Mouse (Mus musculus) gastrocnemius, adult 8-10 months (tissue): Measurements from ENCODE around the gene Pfdn4. TPM values are rescaled to one million over a fixed set of nuclear protein-coding genes. Genes with fewer than 3 reads are reported as not detected.

Source experiments
- DNase-seq, 2 experiments: peaks; one replicate each; pipeline ENCODE4 v3.0.0; 2022; ENCODE audit warnings: low spot score in 2 of 2
- total RNA-seq, 4 experiments: library from RNA; stranded (reverse); gene quantifications; 2 replicates each; pipeline ENCODE4 v1.2.4; 2022

The Pfdn4 gene
- total RNA-seq, 4 experiments from 2014 or later = 8.3 to 15.2 (median 10.4) TPM

DNA sequence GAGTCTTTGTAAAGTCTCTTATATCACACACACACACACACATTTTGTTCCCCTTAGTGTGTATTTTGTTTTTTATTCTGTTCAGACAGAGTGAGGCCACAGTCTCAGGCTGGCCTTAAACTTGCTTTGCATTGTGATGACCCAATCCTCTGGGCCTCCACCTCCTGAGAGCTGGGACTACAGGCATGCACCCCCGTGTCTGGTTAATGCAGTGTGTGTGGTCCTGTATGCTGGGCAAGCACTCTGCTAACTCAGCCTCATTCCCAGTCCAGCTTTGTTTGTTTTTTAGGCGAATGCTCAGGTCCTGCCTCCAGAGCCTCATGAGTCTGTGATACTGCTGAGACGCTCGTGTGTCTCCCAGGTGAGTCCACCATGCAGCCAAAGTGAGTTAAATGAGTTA, 51.8 kb downstream of the Pfdn4 start:
- DNase-seq = no peak

- DNase-seq = no peak
Measured at GRCm38 (mm10) chr2:170549146-170549545, 52.9 kb downstream of the Pfdn4 start.

DNA sequence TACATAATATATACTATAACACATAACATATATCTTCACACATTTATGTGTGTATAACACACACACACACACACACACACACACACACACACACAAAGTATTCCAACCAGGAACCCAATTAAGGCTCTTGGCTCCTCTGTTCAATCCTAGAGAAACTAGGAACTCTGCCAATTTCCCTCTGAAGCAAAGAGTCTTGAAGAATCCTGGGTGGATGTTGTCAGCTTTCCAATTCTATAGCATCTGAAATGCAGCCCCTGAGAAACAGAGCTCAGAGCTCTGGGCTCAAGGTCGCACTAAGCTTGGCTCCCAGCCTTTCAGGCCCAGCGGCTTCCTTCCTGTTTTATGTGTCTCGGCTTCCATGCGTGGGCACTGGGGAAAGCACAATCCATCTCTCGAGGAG, 54.0 kb downstream of the Pfdn4 start:
- no peak for DNase-seq

DNA sequence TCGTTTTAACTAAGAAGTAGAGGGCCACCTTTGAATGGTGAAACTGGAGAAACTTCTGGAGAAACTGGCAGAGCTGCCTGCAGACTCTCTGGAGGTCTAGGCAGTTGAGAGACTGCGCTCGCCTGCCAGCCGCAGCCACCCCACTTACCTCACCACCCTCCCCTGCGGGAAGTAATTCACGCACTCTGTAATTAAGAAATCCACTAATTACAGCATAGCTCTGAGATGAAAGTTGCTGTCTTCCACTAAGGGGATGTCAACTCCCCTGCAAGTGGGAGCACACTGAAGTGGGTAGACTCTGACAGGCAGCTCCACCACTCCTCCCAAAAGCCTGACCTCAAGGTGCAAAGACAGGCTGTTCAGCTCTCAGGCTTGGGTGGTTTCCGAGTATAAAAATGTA, 55.9 kb downstream of the Pfdn4 start:
- no peak for DNase-seq

GRCm38 (mm10) chr2:170563956-170564855, 68.0 kb downstream of the Pfdn4 start:
- no peak for DNase-seq

DNA sequence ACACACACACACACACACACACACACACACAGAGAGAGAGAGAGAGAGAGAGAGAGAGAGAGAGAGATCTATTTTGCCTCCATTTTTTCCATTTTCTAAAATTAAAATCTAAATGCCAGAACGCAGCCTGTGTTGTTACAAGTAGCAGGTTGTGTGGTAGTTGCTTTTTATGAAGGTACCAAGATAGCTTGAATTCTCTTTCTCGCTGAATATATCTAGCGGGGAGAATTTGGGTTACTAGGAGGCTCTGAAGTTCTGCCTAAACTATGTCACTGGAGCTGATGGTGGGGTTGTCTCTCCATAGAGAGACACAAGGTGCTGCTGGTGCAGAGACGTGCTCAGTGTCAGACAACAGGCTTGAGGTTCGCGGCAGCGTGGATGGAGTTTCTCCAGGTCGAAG, 68.8 kb downstream of the Pfdn4 start:
- no peak for DNase-seq

Other genes with a start within 250 kb of the Pfdn4 start
- gene Bcas1, start 68.6 kb upstream of the Pfdn4 start, total RNA-seq = 1 to 10 TPM in 2 of 4 experiments, under 1 TPM in 2; 0.41 to 1.5 (median 0.92) TPM
- not detected for gene Cyp24a1, start 717 bp downstream of the Pfdn4 start, total RNA-seq
- gene 4930470P17Rik, start 105.6 kb downstream of the Pfdn4 start, total RNA-seq = not detected
- 1 to 10 TPM in 3 of 4 experiments, under 1 TPM in 1; 0.86 to 2.9 (median 2.3) TPM for gene Dok5, start 235.4 kb downstream of the Pfdn4 start, total RNA-seq